Mouse (Mus musculus): ENCODE results near the gene Fcgr1. TPM values are rescaled to one million over a fixed set of nuclear protein-coding genes. Genes with fewer than 3 reads are reported as not detected.

Gene Fcgr1
- polyA plus RNA-seq, 1 experiment from 2014 or later = 4.1 TPM

- no peak for DNase-seq (ENCODE audit: low spot score)
Observed at GRCm38 (mm10) chr3:96236834-96237334, 56.9 kb downstream of the Fcgr1 start.

GRCm38 (mm10) chr3:96235836-96236235 is 57.9 kb downstream of the Fcgr1 start:
- H3K4me1 ChIP-seq (replicated peaks; ENCODE audit: control insufficient read depth, insufficient read depth, low read length) = peaks cover 5% of the 10 kb centered on the region
- no peak for ATAC-seq (replicated peaks; ENCODE audit: low FRiP score)
- WGBS = 57% methylated on average over 3 of the region's 3 CpGs
- H3K4me2 ChIP-seq = no peak overlapping the region
- H3K9me3 ChIP-seq (ENCODE audit: control insufficient read depth, low read length) = no peaks in the 10 kb centered on the region
- H3K27ac ChIP-seq (ENCODE audit: low read depth, low read length) = no peak overlapping the region
- no peak overlapping the region for H3K9ac ChIP-seq (ENCODE audit: low read depth, low read length)
- DNase-seq (ENCODE audit: low spot score) = no peak
- no peaks in the 10 kb centered on the region for H3K36me3 ChIP-seq (ENCODE audit: control insufficient read depth, insufficient read depth, low read length)
- no peak overlapping the region for H3K4me3 ChIP-seq (ENCODE audit: low read depth, low read length)
- no peaks in the 10 kb centered on the region for H3K27me3 ChIP-seq (replicated peaks; ENCODE audit: control insufficient read depth, insufficient read depth, low read length)

More at GRCm38 (mm10) chr3:96236834-96237334, 56.9 kb downstream of the Fcgr1 start:
- Histone ChIP-seq H3K4me2 (peak overlapping the region; percentile 81), H3K27ac (ENCODE audit: low read depth, low read length) (peak overlapping the region; percentile 89), H3K4me3 (ENCODE audit: low read depth, low read length) (peak overlapping the region; percentile 52), H3K36me3 (ENCODE audit: control insufficient read depth, insufficient read depth, low read length) (no peaks in the 10 kb centered on the region), H3K9me3 (ENCODE audit: control insufficient read depth, low read length) (no peaks in the 10 kb centered on the region), H3K9ac (ENCODE audit: low read depth, low read length) (peak overlapping the region; percentile 76), H3K4me1 (replicated peaks; ENCODE audit: control insufficient read depth, insufficient read depth, low read length) (peaks cover 9% of the 10 kb centered on the region), H3K27me3 (replicated peaks; ENCODE audit: control insufficient read depth, insufficient read depth, low read length) (no peaks in the 10 kb centered on the region)
- 85% methylated on average over 4 of the region's 4 CpGs for WGBS
- no peak for ATAC-seq (replicated peaks; ENCODE audit: low FRiP score)

GRCm38 (mm10) chr3:96234914-96235313 is 58.9 kb downstream of the Fcgr1 start:
- no peak overlapping the region for H3K4me3 ChIP-seq (ENCODE audit: low read depth, low read length)
- WGBS = 80% methylated on average over 2 of the region's 2 CpGs
- ATAC-seq (replicated peaks; ENCODE audit: low FRiP score) = no peak
- H3K4me2 ChIP-seq = no peak overlapping the region
- no peak overlapping the region for H3K9ac ChIP-seq (ENCODE audit: low read depth, low read length)
- no peak overlapping the region for H3K27ac ChIP-seq (ENCODE audit: low read depth, low read length)
- no peaks in the 10 kb centered on the region for H3K36me3 ChIP-seq (ENCODE audit: control insufficient read depth, insufficient read depth, low read length)
- H3K4me1 ChIP-seq (replicated peaks; ENCODE audit: control insufficient read depth, insufficient read depth, low read length) = peaks cover 2% of the 10 kb centered on the region; the same call in 1 of the 2 replicates
- no peak for DNase-seq (ENCODE audit: low spot score)
- H3K9me3 ChIP-seq (ENCODE audit: control insufficient read depth, low read length) = no peaks in the 10 kb centered on the region
- H3K27me3 ChIP-seq (replicated peaks; ENCODE audit: control insufficient read depth, insufficient read depth, low read length) = no peaks in the 10 kb centered on the region

Small RNAs within 50 kb of the gene (microRNA-seq; reads per million reads assigned to microRNA genes)
- gene Gm47311 (ENCODE audit: borderline number of aligned reads) (not detected), gene Gm47313 (ENCODE audit: borderline number of aligned reads) (not detected)

Other genes with a start within 250 kb of the Fcgr1 start
- gene Vps45, start 235.5 kb downstream of the Fcgr1 start, polyA plus RNA-seq (2014; fragmentation: Nextera tagmentation; extraction: Ambion mirVana) = 17.4 and 18.5 TPM in 2 replicates
- 7.1 and 7.9 TPM in 2 replicates for gene Otud7b, start 189.4 kb downstream of the Fcgr1 start, polyA plus RNA-seq (2014; fragmentation: Nextera tagmentation; extraction: Ambion mirVana)
- gene Mtmr11, start 132.0 kb downstream of the Fcgr1 start, polyA plus RNA-seq (2014; fragmentation: Nextera tagmentation; extraction: Ambion mirVana) = 6.8 and 8.8 TPM in 2 replicates
- gene Sf3b4, start 121.6 kb downstream of the Fcgr1 start, polyA plus RNA-seq (2014; fragmentation: Nextera tagmentation; extraction: Ambion mirVana) = 220 and 243 TPM in 2 replicates
- gene Sv2a, start 112.8 kb downstream of the Fcgr1 start, polyA plus RNA-seq (2014; fragmentation: Nextera tagmentation; extraction: Ambion mirVana) = 3.5 and 4.3 TPM in 2 replicates
- gene Bola1, start 74.3 kb downstream of the Fcgr1 start, polyA plus RNA-seq (2014; fragmentation: Nextera tagmentation; extraction: Ambion mirVana) = 93.8 and 98.8 TPM in 2 replicates
- gene Hist2h2ab, start 74.1 kb downstream of the Fcgr1 start, polyA plus RNA-seq (2014; fragmentation: Nextera tagmentation; extraction: Ambion mirVana) = 0.92 TPM in 1 of 2 replicates, not detected in the other
- 13.7 and 14.7 TPM in 2 replicates for gene Hist2h2ac, start 73.1 kb downstream of the Fcgr1 start, polyA plus RNA-seq (2014; fragmentation: Nextera tagmentation; extraction: Ambion mirVana)
- 7.7 and 7.9 TPM in 2 replicates for gene Hist2h2be, start 72.8 kb downstream of the Fcgr1 start, polyA plus RNA-seq (2014; fragmentation: Nextera tagmentation; extraction: Ambion mirVana)
- 5.8 and 8.0 TPM in 2 replicates for gene Hist2h3c2, start 54.8 kb downstream of the Fcgr1 start, polyA plus RNA-seq (2014; fragmentation: Nextera tagmentation; extraction: Ambion mirVana)
- 27.8 and 34.5 TPM in 2 replicates for gene Hist2h2aa2, start 53.7 kb downstream of the Fcgr1 start, polyA plus RNA-seq (2014; fragmentation: Nextera tagmentation; extraction: Ambion mirVana)
- 12.1 and 12.7 TPM in 2 replicates for gene Hist2h2aa1, start 48.5 kb downstream of the Fcgr1 start, polyA plus RNA-seq (2014; fragmentation: Nextera tagmentation; extraction: Ambion mirVana)
- 0.93 and 1.5 TPM in 2 replicates for gene Hist2h3c1, start 47.3 kb downstream of the Fcgr1 start, polyA plus RNA-seq (2014; fragmentation: Nextera tagmentation; extraction: Ambion mirVana)
- gene Hist2h4, start 30.7 kb downstream of the Fcgr1 start, polyA plus RNA-seq (2014; fragmentation: Nextera tagmentation; extraction: Ambion mirVana) = 3.5 and 5.0 TPM in 2 replicates
- 45.6 and 60.2 TPM in 2 replicates for gene Hist2h3b, start 25.3 kb downstream of the Fcgr1 start, polyA plus RNA-seq (2014; fragmentation: Nextera tagmentation; extraction: Ambion mirVana)
- 15.1 and 18.9 TPM in 2 replicates for gene Hist2h2bb, start 24.2 kb downstream of the Fcgr1 start, polyA plus RNA-seq (2014; fragmentation: Nextera tagmentation; extraction: Ambion mirVana)
- not detected in 2 replicates for gene BC107364, start 158.3 kb upstream of the Fcgr1 start, polyA plus RNA-seq (2014; fragmentation: Nextera tagmentation; extraction: Ambion mirVana)
- gene Hfe2, start 231.2 kb upstream of the Fcgr1 start, polyA plus RNA-seq (2014; fragmentation: Nextera tagmentation; extraction: Ambion mirVana) = 0.19 and 0.32 TPM in 2 replicates